Mouse (Mus musculus) heart, postnatal 0 days (tissue): ENCODE results near the gene Cd5l. TPM values are rescaled to one million over a fixed set of nuclear protein-coding genes. Genes with fewer than 3 reads are reported as not detected.

Experiments
- ATAC-seq: fragments of 200-750 bp; cut with Nextera tagmentation; 2 replicates; pipeline ENCODE4 v1.8.0; 2017; ENCODE audit warnings: low read depth, moderate number of reproducible peaks, moderate library complexity; ENCODE audit not compliant: insufficient read depth
- DNase-seq: peaks from one replicate; pipeline ENCODE4 v3.0.0-alpha.2; 2016; ENCODE audit warnings: low spot score
- H3K27ac ChIP-seq: fragments of 300-500 bp; sonication (generic); 2 replicates; pipeline ENCODE4 v1.5.1; 2014; ENCODE audit warnings: low read depth, mild to moderate bottlenecking
- H3K27me3 ChIP-seq: fragments of 300-500 bp; sonication (generic); 2 replicates; pipeline ENCODE4 v1.6.1; 2014; ENCODE audit warnings: low read length, mixed read lengths; ENCODE audit not compliant: control insufficient read depth, insufficient read depth
- H3K36me3 ChIP-seq: fragments of 300-500 bp; sonication (generic); replicated peaks from 2 replicates; pipeline ENCODE4 v1.6.1; 2014; ENCODE audit warnings: low read length, mixed read lengths; ENCODE audit not compliant: control insufficient read depth, insufficient read depth
- H3K4me1 ChIP-seq: fragments of 300-500 bp; sonication (generic); 2 replicates; pipeline ENCODE4 v1.6.1; 2014; ENCODE audit warnings: antibody characterized with exemption; ENCODE audit not compliant: control insufficient read depth, insufficient read depth
- H3K4me2 ChIP-seq: fragments of 300-500 bp; sonication (generic); 2 replicates; pipeline ENCODE4 v1.6.1; 2014; ENCODE audit warnings: low read depth, mild to moderate bottlenecking, low read length, moderate library complexity
- H3K4me3 ChIP-seq: fragments of 300-500 bp; sonication (generic); 2 replicates; pipeline ENCODE4 v1.5.1; 2014; ENCODE audit warnings: low read depth, low read length
- H3K9ac ChIP-seq: fragments of 300-500 bp; sonication (generic); replicated peaks from 2 replicates; pipeline ENCODE4 v1.6.1; 2014; ENCODE audit warnings: low read depth, low read length, mixed read lengths
- H3K9me3 ChIP-seq: fragments of 300-500 bp; sonication (generic); replicated peaks from 2 replicates; pipeline ENCODE4 v1.6.1; 2016; ENCODE audit warnings: low read length; ENCODE audit not compliant: control insufficient read depth
- CTCF ChIP-seq: IDR thresholded peaks from 2 replicates; pipeline ENCODE4 v1.5.1; 2016; ENCODE audit warnings: antibody characterized with exemption, control low read depth, low read depth
- EP300 ChIP-seq: IDR thresholded peaks from 2 replicates; pipeline ENCODE4 v1.6.1; 2016; ENCODE audit warnings: antibody characterized with exemption, low read depth
- WGBS: fragments of 180-500 bp; shearing (Covaris S2); extraction: QIAGEN DNeasy Blood & Tissue Kit; methylation state at CpG from one replicate; pipeline ENCODE4 v1.1.7; 2014; 5-methylcytosine and 5-hydroxymethylcytosine counted together
- polyA plus RNA-seq: library from polyadenylated mRNA; unstranded; fragments of >200 nt; fragmentation: Nextera tagmentation; extraction: Ambion mirVana; gene quantifications from 2 replicates; pipeline ENCODE4 v1.2.1, GENCODE M21; 2015
- total RNA-seq: library from RNA; depleted of rRNA; stranded (reverse); fragments of >200 nt; gene quantifications from 2 replicates; pipeline ENCODE4 v1.2.3, GENCODE M21; 2014; ENCODE audit warnings: low replicate concordance

The Cd5l gene
- total and polyA plus RNA-seq, 2 experiments from 2014 or later: 0.07 TPM; not detected in 1

DNA sequence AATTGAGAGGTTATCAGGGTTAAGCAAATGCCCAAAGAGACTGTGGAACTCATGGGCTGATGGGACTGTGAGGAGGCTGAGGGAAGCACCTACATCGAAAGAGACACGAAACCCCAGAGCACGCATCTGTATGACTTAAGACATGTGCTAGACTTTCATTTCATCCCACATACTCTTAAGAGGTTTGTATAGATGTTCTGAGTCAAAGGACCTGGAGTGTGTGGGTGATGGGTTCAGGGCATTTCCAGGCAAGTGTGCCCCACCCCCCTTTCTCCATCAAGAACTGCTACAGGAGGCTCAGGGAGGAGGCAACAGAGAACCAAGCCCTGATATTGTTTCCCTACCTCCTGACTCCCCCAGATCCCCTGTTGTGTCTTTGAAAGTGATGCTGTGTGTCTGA, 25.6 kb downstream of the Cd5l start:
- DNase-seq (no peak), ATAC-seq (no peak)
- Histone ChIP-seq H3K4me2 (no peak overlapping the region), H3K9ac (no peak overlapping the region), H3K9me3 (no peaks in the 10 kb centered on the region), H3K4me1 (peaks cover 4% of the 10 kb centered on the region; the same call in 1 of the 2 replicates), H3K27ac (no peak overlapping the region), H3K4me3 (no peak overlapping the region), H3K27me3 (no peaks in the 10 kb centered on the region), H3K36me3 (no peaks in the 10 kb centered on the region)
- 85% methylated on average over 3 of the region's 3 CpGs for WGBS
- TF ChIP-seq CTCF: no peak
- no peak for TF ChIP-seq EP300

DNA sequence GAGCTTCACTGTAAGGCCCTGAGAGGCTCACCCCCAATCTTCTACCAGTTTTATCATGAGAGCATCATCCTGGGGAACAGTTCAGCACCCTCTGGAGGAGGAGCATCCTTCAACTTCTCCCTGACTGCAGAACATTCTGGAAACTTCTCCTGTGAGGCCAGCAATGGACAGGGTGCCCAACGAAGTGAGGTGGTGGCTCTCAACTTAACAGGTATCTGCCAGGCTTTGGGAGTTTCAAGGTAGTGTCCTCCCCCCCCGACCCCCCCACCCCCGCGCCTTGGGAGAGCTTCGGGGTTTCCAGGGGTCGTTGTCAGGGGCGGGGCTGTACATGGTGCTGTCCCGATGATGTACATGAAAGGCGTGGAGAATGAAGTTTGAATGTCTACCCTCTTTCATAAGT, 27.4 kb downstream of the Cd5l start:
- Histone ChIP-seq H3K27me3 (no peaks in the 10 kb centered on the region), H3K4me3 (no peak overlapping the region), H3K9ac (no peak overlapping the region), H3K4me1 (peaks cover 4% of the 10 kb centered on the region), H3K27ac (no peak overlapping the region), H3K9me3 (no peaks in the 10 kb centered on the region; the same call in 1 of the 2 replicates), H3K4me2 (no peak overlapping the region), H3K36me3 (no peaks in the 10 kb centered on the region)
- TF ChIP-seq CTCF: no peak
- no peak for TF ChIP-seq EP300
- 73% methylated on average over 9 of the region's 9 CpGs for WGBS
- no peak for ATAC-seq
- no peak for DNase-seq

DNA sequence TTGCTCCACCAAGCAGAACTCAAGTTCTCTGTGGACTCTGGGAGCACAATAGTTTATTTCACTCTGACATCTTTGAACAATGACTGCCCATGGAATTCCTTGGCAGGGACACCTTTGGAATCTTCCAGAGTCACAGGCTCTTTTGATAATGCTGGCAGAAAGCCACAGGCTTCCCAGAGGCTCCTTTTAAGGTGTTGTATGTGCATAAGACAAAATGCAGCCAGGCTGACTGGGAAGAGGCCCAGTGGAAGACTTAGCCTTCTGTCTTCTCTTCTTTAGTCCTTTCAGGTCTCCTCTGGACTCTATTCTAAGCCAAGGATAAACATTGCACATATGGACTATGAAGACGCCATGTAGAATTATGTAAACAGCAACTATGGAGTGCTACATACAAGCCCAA, 33.3 kb downstream of the Cd5l start:
- 81% methylated on average over 1 of the region's 1 CpGs for WGBS
- Histone ChIP-seq H3K9me3 (no peaks in the 10 kb centered on the region; the same call in 1 of the 2 replicates), H3K36me3 (no peaks in the 10 kb centered on the region), H3K27ac (peak overlapping the region; percentile 82), H3K4me3 (no peak overlapping the region), H3K9ac (no peak overlapping the region), H3K27me3 (no peaks in the 10 kb centered on the region), H3K4me2 (no peak overlapping the region), H3K4me1 (peaks cover 4% of the 10 kb centered on the region)
- TF ChIP-seq CTCF: no peak
- peak; percentile 54; the same call in 1 of the 2 replicates for TF ChIP-seq EP300
- ATAC-seq: peak; percentile 47; the same call in 1 of the 2 replicates
- peak; percentile 65 for DNase-seq

DNA sequence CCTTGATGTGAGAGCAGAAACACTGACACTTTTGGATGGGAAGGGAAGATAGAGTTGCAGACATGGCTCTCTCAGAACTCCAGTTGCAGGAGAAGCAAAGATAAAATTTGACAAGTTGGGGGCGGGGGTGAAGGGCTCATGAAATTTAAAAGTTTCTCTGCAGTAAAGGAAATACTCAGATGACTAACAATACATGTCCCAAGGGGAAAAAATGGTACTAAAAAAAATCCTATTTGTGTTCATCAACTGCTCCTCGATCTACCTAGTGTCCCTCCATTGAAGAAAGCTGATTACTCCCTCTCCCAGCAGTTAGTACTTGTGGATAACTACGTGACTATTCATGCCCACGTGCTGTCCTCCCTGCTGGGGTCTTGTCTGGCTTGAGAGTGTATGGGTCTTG, 41.1 kb downstream of the Cd5l start:
- H3K4me3 ChIP-seq: no peak overlapping the region
- no peaks in the 10 kb centered on the region for H3K9me3 ChIP-seq
- no peaks in the 10 kb centered on the region for H3K27me3 ChIP-seq
- H3K9ac ChIP-seq: no peak overlapping the region
- H3K4me2 ChIP-seq: no peak overlapping the region
- no peaks in the 10 kb centered on the region for H3K36me3 ChIP-seq
- TF ChIP-seq CTCF: no peak
- no peak for TF ChIP-seq EP300
- 54% methylated on average over 4 of the region's 4 CpGs for WGBS
- no peaks in the 10 kb centered on the region for H3K4me1 ChIP-seq
- no peak for ATAC-seq
- no peak overlapping the region for H3K27ac ChIP-seq
- no peak for DNase-seq

DNA sequence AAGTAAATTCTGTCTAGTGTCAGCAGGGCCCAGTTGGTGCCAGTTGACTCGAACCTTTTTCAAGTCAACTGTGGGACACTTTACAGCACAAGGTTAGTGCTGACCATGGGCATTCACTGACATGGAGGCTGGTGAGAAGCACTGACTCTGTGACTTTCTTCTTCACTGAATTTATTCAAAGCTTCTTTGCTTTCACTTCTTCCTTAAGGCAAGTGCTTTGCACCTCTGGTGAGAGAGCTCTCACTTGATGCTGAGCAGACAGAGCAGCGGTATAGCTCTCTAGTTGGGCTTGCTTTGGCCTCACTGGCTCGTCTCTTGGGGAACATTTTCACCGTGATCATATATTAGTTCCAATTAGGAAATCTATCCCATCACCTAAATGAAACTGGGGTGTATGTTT, 42.2 kb downstream of the Cd5l start:
- no peak overlapping the region for H3K27ac ChIP-seq
- WGBS: 74% methylated on average over 4 of the region's 4 CpGs
- DNase-seq (no peak), ATAC-seq (no peak)
- H3K4me2 ChIP-seq: no peak overlapping the region
- H3K9me3 ChIP-seq: no peaks in the 10 kb centered on the region
- H3K4me1 ChIP-seq: no peaks in the 10 kb centered on the region
- no peak overlapping the region for H3K4me3 ChIP-seq
- H3K36me3 ChIP-seq: no peaks in the 10 kb centered on the region
- no peak overlapping the region for H3K9ac ChIP-seq
- H3K27me3 ChIP-seq: no peaks in the 10 kb centered on the region
- TF ChIP-seq EP300 (no peak), CTCF (no peak)

DNA sequence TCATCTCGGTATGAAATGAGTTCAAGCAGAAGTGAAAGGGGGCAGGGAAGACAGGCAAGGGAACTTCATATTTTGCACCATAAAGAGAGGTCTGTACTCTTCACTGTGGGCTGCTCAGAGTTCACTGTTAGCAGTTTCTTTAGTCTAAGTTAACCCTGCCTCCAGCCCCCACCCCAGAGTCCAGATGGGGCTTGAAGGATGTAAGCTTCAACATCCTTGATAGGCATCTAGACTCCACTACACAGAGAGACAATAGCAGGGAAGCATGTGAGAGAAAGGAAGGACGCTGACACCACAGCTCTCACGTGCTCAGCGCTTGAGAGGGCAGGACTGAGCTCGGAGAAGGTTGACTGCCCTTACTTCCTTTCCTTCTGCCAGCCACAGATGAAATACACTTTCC, 43.6 kb downstream of the Cd5l start:
- Histone ChIP-seq H3K4me3 (no peak overlapping the region), H3K36me3 (no peaks in the 10 kb centered on the region), H3K9me3 (no peaks in the 10 kb centered on the region), H3K4me1 (no peaks in the 10 kb centered on the region), H3K4me2 (no peak overlapping the region), H3K27me3 (no peaks in the 10 kb centered on the region), H3K9ac (no peak overlapping the region), H3K27ac (no peak overlapping the region)
- ATAC-seq: no peak
- TF ChIP-seq EP300 (no peak), CTCF (no peak)
- no peak for DNase-seq
- WGBS: 46% methylated on average over 5 of the region's 5 CpGs
